Comparison of ENCODE assay signal across 15 mouse cellular contexts in the genomic region with DNA sequence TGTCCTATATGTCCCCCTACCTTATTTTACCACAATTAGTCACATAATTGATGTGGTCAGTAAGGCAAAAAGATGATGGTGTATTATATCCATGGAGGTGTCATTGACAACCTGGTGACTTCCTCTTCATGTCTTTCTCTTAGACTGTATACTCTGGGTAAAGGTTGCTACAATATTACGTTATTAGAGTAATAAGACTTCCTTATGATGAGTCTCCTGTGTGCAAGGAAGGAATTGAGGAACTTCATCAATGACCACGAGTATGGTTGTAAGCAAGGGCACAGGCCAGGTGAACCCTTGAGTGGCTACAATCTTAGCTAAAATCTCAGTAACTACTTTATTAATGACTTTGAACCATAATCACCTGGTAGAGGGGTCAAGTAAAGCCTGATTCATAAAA.
"Had no signal": no experiment of that assay in that cellular context is flagged by ENCODE, and none has a peak within 500 bp of the region (broad histone marks: within the 10 kb centered on the region; RNA-seq: fewer than 3 reads in every experiment).

No protein-coding gene starts in this region.

- ATAC-seq: hindbrain, postnatal 0 days; intestine, embryonic 16.5 days; liver, embryonic 12.5 days had no signal

- DNase-seq: gastrocnemius, postnatal 14 days; gastrocnemius, postnatal 36 days; heart, adult 18-20 months; heart, postnatal 10 days; heart, postnatal 4 days; kidney, adult 11 months; kidney, adult 2 months; kidney, adult 9 months; kidney, postnatal 14 days; layer of hippocampus, adult 9-11 months; layer of hippocampus, postnatal 36 days; left cerebral cortex, postnatal 4 days had no signal
